In genomic region chr6:101197642-101198041, GRCm38 (mm10) we compare ENCODE assay signal across 8 mouse cellular contexts.
DNase-seq lines count a peak whose midpoint lies in the region; ATAC-seq and TF ChIP-seq lines count a peak whose summit lies in the region.

No protein-coding gene starts in this region.

- TF ChIP-seq CTCF in intestine, postnatal 0 days (IDR thresholded peaks at IDR 0.05; ENCODE audit: low read depth) = peak; percentile 91
- peak; percentile 78 for TF ChIP-seq CTCF in brain, embryonic 14.5 days (IDR thresholded peaks at IDR 0.05; ENCODE audit: borderline replicate concordance, extremely low read depth, insufficient read depth, insufficient read length)
- peak; percentile 70; the same call in 1 of the 2 replicates for TF ChIP-seq CTCF in embryonic fibroblast, embryonic 13.5 days (IDR thresholded peaks at IDR 0.05; ENCODE audit: borderline replicate concordance, insufficient read depth, low read length)

- no peak for ATAC-seq in intestine, postnatal 0 days
- no peak for ATAC-seq in intestine, embryonic 15.5 days
- ATAC-seq in hindbrain, embryonic 12.5 days (ENCODE audit: low FRiP score) = no peak

- no peak overlapping the region for H3K27ac ChIP-seq in intestine, postnatal 0 days (ENCODE audit: low read depth, low read length)
- H3K27ac ChIP-seq in intestine, embryonic 15.5 days = no peak overlapping the region
- no peak overlapping the region for H3K27ac ChIP-seq in embryonic fibroblast, embryonic 13.5 days (ENCODE audit: insufficient read depth, low read length)
- H3K27ac ChIP-seq in hindbrain, embryonic 12.5 days = peak overlapping the region; percentile 52; the same call in 1 of the 2 replicates

- H3K9ac ChIP-seq in intestine, postnatal 0 days (ENCODE audit: low read depth, low read length) = no peak overlapping the region
- H3K9ac ChIP-seq in intestine, embryonic 15.5 days = no peak overlapping the region
- H3K9ac ChIP-seq in hindbrain, embryonic 12.5 days = peak overlapping the region; percentile 14; the same call in 1 of the 2 replicates

- no peaks in the 10 kb centered on the region; the same call in 1 of the 2 replicates for H3K27me3 ChIP-seq in intestine, postnatal 0 days (replicated peaks; ENCODE audit: control insufficient read depth, insufficient read depth, low read length)
- no peaks in the 10 kb centered on the region for H3K27me3 ChIP-seq in intestine, embryonic 15.5 days (replicated peaks)
- no peaks in the 10 kb centered on the region for H3K27me3 ChIP-seq in hindbrain, embryonic 12.5 days

- H3K4me3 ChIP-seq in intestine, postnatal 0 days (ENCODE audit: low read depth, low read length) = no peak overlapping the region
- H3K4me3 ChIP-seq in intestine, embryonic 15.5 days (replicated peaks) = no peak overlapping the region
- H3K4me3 ChIP-seq in embryonic fibroblast, embryonic 13.5 days (ENCODE audit: insufficient read depth, low read length) = no peak overlapping the region
- peak overlapping the region; percentile 40 for H3K4me3 ChIP-seq in hindbrain, embryonic 12.5 days

- no peaks in the 10 kb centered on the region for H3K36me3 ChIP-seq in intestine, postnatal 0 days (ENCODE audit: control insufficient read depth, insufficient read depth)
- H3K36me3 ChIP-seq in intestine, embryonic 15.5 days = no peaks in the 10 kb centered on the region
- no peaks in the 10 kb centered on the region for H3K36me3 ChIP-seq in hindbrain, embryonic 12.5 days

- H3K4me2 ChIP-seq in intestine, postnatal 0 days (replicated peaks; ENCODE audit: low read depth) = no peak overlapping the region
- H3K4me2 ChIP-seq in intestine, embryonic 15.5 days (replicated peaks) = no peak overlapping the region
- H3K4me2 ChIP-seq in hindbrain, embryonic 12.5 days (replicated peaks) = peak overlapping the region; percentile 82

- DNase-seq in brain, embryonic 14.5 days (ENCODE audit: low read depth) = peak; percentile 92
- DNase-seq in layer of hippocampus, postnatal 25 days (ENCODE audit: extremely low spot score in 1 of 2, low spot score in 1 of 2) = peak; percentile 73 to 92
- DNase-seq in mesoderm, embryonic 11.5 days (ENCODE audit: low read depth, low spot score) = peak; percentile 77
- DNase-seq in skeletal muscle tissue, adult 2 months (ENCODE audit: low read depth, low spot score) = peak; percentile 33

- no peaks in the 10 kb centered on the region for H3K9me3 ChIP-seq in intestine, postnatal 0 days (ENCODE audit: control insufficient read depth)
- no peaks in the 10 kb centered on the region for H3K9me3 ChIP-seq in intestine, embryonic 15.5 days
- no peaks in the 10 kb centered on the region for H3K9me3 ChIP-seq in hindbrain, embryonic 12.5 days (replicated peaks)

- no peaks in the 10 kb centered on the region for H3K4me1 ChIP-seq in intestine, postnatal 0 days (replicated peaks; ENCODE audit: control insufficient read depth, insufficient read depth, low read length)
- H3K4me1 ChIP-seq in intestine, embryonic 15.5 days (replicated peaks) = peaks cover 14% of the 10 kb centered on the region
- no peaks in the 10 kb centered on the region for H3K4me1 ChIP-seq in embryonic fibroblast, embryonic 13.5 days (ENCODE audit: control insufficient read depth, insufficient read depth, low read length)
- H3K4me1 ChIP-seq in hindbrain, embryonic 12.5 days = peaks cover 39% of the 10 kb centered on the region

- TF ChIP-seq POLR2A in brain, embryonic 14.5 days (IDR thresholded peaks at IDR 0.05; ENCODE audit: borderline replicate concordance, extremely low read depth, insufficient read depth, insufficient read length, poor library complexity, severe bottlenecking) = no peak
- no peak for TF ChIP-seq POLR2A in embryonic fibroblast, embryonic 13.5 days (IDR thresholded peaks at IDR 0.05; ENCODE audit: low read depth, low read length)

- WGBS in intestine, postnatal 0 days = 19% methylated on average over 5 of the region's 5 CpGs
- WGBS in intestine, embryonic 15.5 days = 17% methylated on average over 5 of the region's 5 CpGs
- WGBS in hindbrain, embryonic 12.5 days = 9% methylated on average over 5 of the region's 5 CpGs

Comparison
In these comparisons a context has a peak if more than half of its experiments do, and no peak if none do; other contexts are left out.
1. DNase-seq: peak in every context shown above with its lines; median percentile 92 in brain, embryonic 14.5 days; 82 in layer of hippocampus, postnatal 25 days; 77 in mesoderm, embryonic 11.5 days; 33 in skeletal muscle tissue, adult 2 months.